Mouse (Mus musculus) left cerebral cortex, postnatal 4 days (tissue): Measurements from ENCODE around the gene Ano4. TPM values are rescaled to one million over a fixed set of nuclear protein-coding genes. Genes with fewer than 3 reads are reported as not detected.

Source experiments
- DNase-seq: peaks from one replicate; pipeline ENCODE4 v3.0.0-alpha.2; 2022
- intact Hi-C: fragments of 180-260 bp; cut with DNase I; formaldehyde crosslinking; loops from one replicate; pipeline ENCODE4 v1.15.1; 2025
- total RNA-seq, 2 experiments: library from RNA; stranded (reverse); gene quantifications; 2 replicates each; pipeline ENCODE4 v1.2.3; 2021

Ano4 gene
- total RNA-seq, 2 experiments from 2014 or later = 18.6 to 21.2 TPM

DNA sequence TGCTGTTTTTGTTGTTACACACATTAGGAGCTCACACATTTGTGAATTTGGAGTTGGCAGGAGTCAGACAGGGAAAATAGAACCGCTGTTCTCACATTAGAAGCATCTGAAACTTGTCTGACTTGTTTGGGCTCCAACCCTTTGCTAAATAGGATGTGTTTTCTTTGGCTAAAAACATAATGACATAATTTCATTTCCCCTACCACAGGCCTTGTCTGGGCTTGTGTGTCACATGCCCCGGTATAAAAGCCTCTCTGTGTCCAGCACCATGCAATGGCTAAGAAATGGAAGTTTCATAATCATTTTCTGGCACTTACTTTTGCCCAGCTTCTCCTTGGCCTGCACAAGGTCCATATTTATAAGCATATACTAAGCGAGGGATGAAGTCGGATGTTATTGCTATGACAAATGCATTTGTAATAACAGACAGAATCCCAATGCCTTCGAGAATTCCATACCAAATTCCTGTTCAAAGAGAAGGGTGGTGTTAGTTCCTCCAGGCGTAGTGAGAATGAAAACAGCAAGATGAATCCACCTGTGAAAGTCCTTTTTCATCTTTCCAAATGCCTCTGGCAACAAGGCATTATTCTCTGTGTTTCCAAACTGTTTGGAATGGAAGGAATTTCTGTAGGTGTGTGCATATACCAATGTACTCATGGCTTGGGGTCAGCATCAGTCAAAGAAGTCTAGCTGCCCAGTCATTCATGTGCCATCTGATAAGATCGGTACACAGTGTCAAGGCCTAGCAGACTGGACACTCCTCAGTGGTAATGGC is 373.4 kb downstream of the Ano4 start:
- no peak for DNase-seq
- intact Hi-C loops = no loop called here

DNA sequence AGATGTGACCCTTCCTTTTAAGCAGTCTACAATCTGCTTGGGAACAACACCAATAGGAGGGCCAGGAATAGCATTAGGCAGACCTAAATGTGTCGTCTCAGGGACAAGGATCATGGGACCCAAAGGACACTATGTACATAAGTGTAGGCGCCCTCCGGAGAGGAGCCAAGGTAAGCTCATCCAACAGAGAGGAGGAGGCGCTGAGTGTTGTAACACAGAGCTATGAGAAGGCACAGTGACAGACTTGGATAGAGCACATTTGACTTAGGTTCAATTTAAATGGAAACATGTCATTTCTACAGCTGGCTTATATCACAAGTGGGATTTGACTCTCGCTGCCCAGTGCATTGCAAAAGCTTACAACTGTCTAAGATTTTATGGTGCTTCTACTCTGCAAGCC is 376.0 kb downstream of the Ano4 start:
- intact Hi-C loops = no loop called here

DNA sequence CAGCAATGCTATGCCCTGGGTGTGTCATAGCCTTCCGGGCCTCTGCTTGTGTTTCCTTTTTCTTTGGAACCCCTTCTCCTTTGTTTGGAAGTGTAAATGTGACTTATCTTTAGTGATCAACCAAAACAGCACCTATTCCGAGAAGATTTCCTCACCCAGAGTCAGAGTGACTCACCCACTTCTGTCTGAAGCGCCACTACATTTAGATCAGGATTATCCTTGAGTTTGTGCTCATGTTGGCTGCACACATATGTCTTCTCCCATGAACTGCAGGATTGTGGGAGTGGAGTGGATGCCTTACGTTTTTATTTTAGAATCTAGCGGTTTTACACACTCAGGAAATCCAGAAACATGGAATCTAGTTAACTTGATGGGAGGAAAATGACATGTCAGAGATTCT is 383.8 kb downstream of the Ano4 start:
- no peak for DNase-seq
- intact Hi-C loops = no loop called here

More for the DNA sequence above, 376.0 kb downstream of the Ano4 start:
- DNase-seq = no peak

DNA sequence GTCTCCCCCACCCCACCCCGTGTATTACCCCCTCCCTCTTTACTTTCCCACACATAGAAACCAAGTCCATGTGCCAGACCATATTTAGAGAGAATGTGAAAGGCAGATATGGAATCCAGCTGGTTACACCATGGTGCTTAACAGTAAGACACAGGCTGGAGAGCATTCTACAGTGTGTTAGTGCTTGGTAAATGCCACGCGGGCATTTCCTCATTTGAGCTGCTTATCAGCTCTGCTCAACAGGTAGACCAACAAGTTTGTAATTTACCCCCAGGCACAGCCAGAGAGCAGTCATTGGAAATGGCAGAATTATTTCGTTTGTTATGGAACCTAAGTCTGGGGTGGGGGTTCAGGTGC is 394.3 kb downstream of the Ano4 start:
- no peak for DNase-seq
- intact Hi-C loops = no loop called here

DNA sequence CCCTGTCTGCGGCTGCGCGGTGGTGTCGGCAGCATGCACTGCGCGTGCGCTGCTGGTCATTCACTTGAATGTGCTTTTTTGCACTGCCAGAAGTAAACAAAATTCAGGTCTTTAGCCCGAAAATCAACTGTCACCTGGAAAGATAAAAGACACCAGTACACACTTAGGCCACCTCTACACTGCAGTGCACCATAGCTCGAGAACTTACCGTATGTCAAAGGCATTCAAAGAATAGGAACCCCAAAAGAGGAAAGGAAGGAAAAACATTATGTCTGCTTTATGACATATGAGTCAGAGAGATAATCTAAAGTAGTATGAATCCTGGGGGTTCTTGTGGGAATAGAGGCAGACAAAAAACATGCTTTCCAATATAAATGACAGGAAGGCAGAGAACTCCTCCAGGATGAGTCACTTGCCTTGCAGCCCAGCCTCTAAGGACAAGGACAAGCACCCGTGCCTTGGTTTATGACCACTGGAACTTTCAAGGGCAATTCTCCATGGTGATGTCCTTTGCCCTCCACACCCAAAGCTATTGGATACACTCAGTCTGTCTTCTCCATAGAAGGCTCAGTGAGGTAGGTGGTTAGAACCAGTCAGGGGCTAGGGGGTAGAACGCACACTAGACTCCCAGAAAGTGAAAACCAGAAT is 394.8 kb downstream of the Ano4 start:
- intact Hi-C loops = no loop called here
- DNase-seq = no peak

Other genes starting within 250 kb of the Ano4 start
- 1 to 10 TPM; 4.8 to 6.3 TPM for gene Gas2l3, start 99.2 kb upstream of the Ano4 start, total RNA-seq
- under 1 TPM; 0.34 to 0.50 TPM for gene Nr1h4, start 188.8 kb upstream of the Ano4 start, total RNA-seq